Mouse (Mus musculus) neural tube, embryonic 11.5 days (tissue): ENCODE data around the gene Apof. TPM values are rescaled to one million over a fixed set of nuclear protein-coding genes. Genes with fewer than 3 reads are reported as not detected.

Experiments
- ATAC-seq: fragments of 200-750 bp; cut with Nextera tagmentation; 2 replicates; pipeline ENCODE4 v1.8.0; 2017; ENCODE audit warnings: moderate number of reproducible peaks, mild to moderate bottlenecking, moderate TSS enrichment, moderate library complexity; ENCODE audit not compliant: insufficient read depth, low FRiP score, low TSS enrichment
- DNase-seq: peaks from one replicate; pipeline ENCODE4 v3.0.0-alpha.2; 2015; ENCODE audit warnings: low spot score
- H3K27ac ChIP-seq: fragments of 300-500 bp; sonication (generic); 2 replicates; pipeline ENCODE4 v1.5.1; 2014; ENCODE audit warnings: low read depth, mild to moderate bottlenecking, low read length
- H3K27me3 ChIP-seq: fragments of 300-500 bp; sonication (generic); 2 replicates; pipeline ENCODE4 v1.6.1; 2014; ENCODE audit warnings: mild to moderate bottlenecking, low read length, mixed read lengths; ENCODE audit not compliant: control insufficient read depth, insufficient read depth
- H3K36me3 ChIP-seq: fragments of 300-500 bp; sonication (generic); 2 replicates; pipeline ENCODE4 v1.6.1; 2014; ENCODE audit warnings: mild to moderate bottlenecking, low read length, moderate library complexity, mixed read lengths; ENCODE audit not compliant: control insufficient read depth, insufficient read depth
- H3K4me1 ChIP-seq: fragments of 300-500 bp; sonication (generic); 2 replicates; pipeline ENCODE4 v1.6.1; 2014; ENCODE audit warnings: low read length, mixed read lengths; ENCODE audit not compliant: control insufficient read depth, insufficient read depth
- H3K4me2 ChIP-seq: fragments of 300-500 bp; sonication (generic); 2 replicates; pipeline ENCODE4 v1.6.1; 2014; ENCODE audit warnings: low read depth, mild to moderate bottlenecking, moderate library complexity
- H3K4me3 ChIP-seq: fragments of 300-500 bp; sonication (generic); 2 replicates; pipeline ENCODE4 v1.5.1; 2014; ENCODE audit warnings: low read depth, low read length
- H3K9ac ChIP-seq: fragments of 300-500 bp; sonication (generic); 2 replicates; pipeline ENCODE4 v1.6.1; 2014; ENCODE audit warnings: mild to moderate bottlenecking, low read length
- H3K9me3 ChIP-seq: fragments of 300-500 bp; sonication (generic); 2 replicates; pipeline ENCODE4 v1.6.1; 2016; ENCODE audit warnings: low read length; ENCODE audit not compliant: control insufficient read depth
- WGBS: fragments of 180-500 bp; shearing (Covaris S2); extraction: QIAGEN DNeasy Blood & Tissue Kit; methylation state at CpG from one replicate; pipeline ENCODE4 v1.1.7; 2014; 5-methylcytosine and 5-hydroxymethylcytosine counted together
- polyA plus RNA-seq: library from polyadenylated mRNA; unstranded; fragments of >200 nt; fragmentation: Nextera tagmentation; extraction: Ambion mirVana; gene quantifications from 2 replicates; pipeline ENCODE4 v1.2.1, GENCODE M21; 2014

The Apof gene
- polyA plus RNA-seq: not detected in 2 replicates

DNA sequence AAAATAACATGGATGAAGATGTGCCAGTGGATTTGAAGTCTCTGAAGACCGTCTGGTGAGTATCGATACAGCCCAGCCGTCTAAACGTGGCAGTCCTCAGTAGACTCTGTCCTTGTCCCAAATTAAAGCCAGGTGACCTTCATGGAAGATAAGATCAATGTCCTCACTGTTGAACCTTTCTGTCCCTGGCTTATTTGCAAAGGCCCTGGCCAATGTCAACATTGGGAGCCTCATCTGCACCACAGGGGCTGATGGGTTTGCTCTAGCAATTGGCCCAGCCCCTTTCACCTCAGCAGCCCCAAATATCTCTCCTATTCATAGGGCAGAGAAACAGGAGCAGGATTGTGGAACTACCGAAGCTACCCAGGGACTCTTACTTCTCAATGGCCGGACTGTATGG is at the start of gene Apof:
TSS of gene Apof (plus strand) at position 301 of the 400 bp plus-strand sequence.
- H3K4me2 ChIP-seq: no peak within 1 kb of the TSS
- no peak within 1 kb of the TSS for H3K9ac ChIP-seq
- no peak for DNase-seq
- H3K4me1 ChIP-seq: no peaks in the 10 kb centered on the region
- H3K27ac ChIP-seq: no peak within 1 kb of the TSS
- H3K36me3 ChIP-seq: no peaks in the 10 kb centered on the region
- ATAC-seq: no peak
- H3K27me3 ChIP-seq: no peaks in the 10 kb centered on the region
- 81% methylated on average over 6 of the region's 6 CpGs for WGBS
- no peak within 1 kb of the TSS for H3K4me3 ChIP-seq
- no peaks in the 10 kb centered on the region for H3K9me3 ChIP-seq

GRCm38 (mm10) chr10:128221533-128222286 is 46.8 kb upstream of the Apof start:
- ATAC-seq (no peak), DNase-seq (no peak)
- Histone ChIP-seq H3K36me3 (no peaks in the 10 kb centered on the region), H3K4me1 (no peaks in the 10 kb centered on the region), H3K4me3 (no peak overlapping the region), H3K9ac (0 out of 2 replicates have a peak overlapping the region, but pooled peaks have one; percentile 22), H3K9me3 (no peaks in the 10 kb centered on the region), H3K27ac (no peak overlapping the region), H3K27me3 (no peaks in the 10 kb centered on the region), H3K4me2 (no peak overlapping the region)
- 58% methylated on average over 16 of the region's 16 CpGs for WGBS

- DNase-seq (no peak), ATAC-seq (no peak)
- H3K4me1 ChIP-seq: no peaks in the 10 kb centered on the region
- 0 out of 2 replicates have a peak overlapping the region, but pooled peaks have one; percentile 20 for H3K27ac ChIP-seq
- 52% methylated on average over 5 of the region's 5 CpGs for WGBS
- H3K9me3 ChIP-seq: no peaks in the 10 kb centered on the region
- no peaks in the 10 kb centered on the region for H3K27me3 ChIP-seq
- H3K4me2 ChIP-seq: no peak overlapping the region
- no peaks in the 10 kb centered on the region for H3K36me3 ChIP-seq
- no peak overlapping the region for H3K9ac ChIP-seq
- H3K4me3 ChIP-seq: no peak overlapping the region
Observed at GRCm38 (mm10) chr10:128225064-128225463, 43.4 kb upstream of the Apof start.

DNA sequence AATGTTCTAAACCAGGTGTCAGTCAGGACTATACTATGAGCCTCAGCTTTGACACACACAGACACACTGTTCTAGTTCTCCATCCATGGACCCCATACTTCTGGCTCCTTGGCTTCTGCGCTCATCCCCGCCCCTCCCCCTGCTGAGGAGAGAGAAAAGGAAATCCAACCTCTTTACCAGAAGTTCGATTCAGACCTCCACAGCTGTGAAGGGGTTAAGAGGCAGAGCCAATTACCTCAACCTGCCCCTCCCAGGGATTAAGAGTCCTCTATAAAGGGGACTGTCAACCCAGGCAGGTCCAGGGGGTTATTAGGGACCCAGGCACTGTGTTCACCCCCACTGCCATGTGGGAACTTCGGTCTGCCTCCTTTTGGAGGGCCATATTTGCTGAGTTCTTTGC is 42.9 kb upstream of the Apof start, which contains the start of gene Mip:
TSS of gene Mip (plus strand) at position 301 of the 400 bp plus-strand sequence.
- Histone ChIP-seq H3K4me2 (no peak within 1 kb of the TSS), H3K9me3 (no peaks in the 10 kb centered on the region), H3K4me1 (no peaks in the 10 kb centered on the region), H3K27ac (0 out of 2 replicates have a peak within 1 kb of the TSS, but pooled peaks have one; percentile 20), H3K4me3 (no peak within 1 kb of the TSS), H3K9ac (no peak within 1 kb of the TSS), H3K36me3 (no peaks in the 10 kb centered on the region), H3K27me3 (no peaks in the 10 kb centered on the region)
- no peak for ATAC-seq
- WGBS: 38% methylated on average over 4 of the region's 4 CpGs
- no peak for DNase-seq

DNA sequence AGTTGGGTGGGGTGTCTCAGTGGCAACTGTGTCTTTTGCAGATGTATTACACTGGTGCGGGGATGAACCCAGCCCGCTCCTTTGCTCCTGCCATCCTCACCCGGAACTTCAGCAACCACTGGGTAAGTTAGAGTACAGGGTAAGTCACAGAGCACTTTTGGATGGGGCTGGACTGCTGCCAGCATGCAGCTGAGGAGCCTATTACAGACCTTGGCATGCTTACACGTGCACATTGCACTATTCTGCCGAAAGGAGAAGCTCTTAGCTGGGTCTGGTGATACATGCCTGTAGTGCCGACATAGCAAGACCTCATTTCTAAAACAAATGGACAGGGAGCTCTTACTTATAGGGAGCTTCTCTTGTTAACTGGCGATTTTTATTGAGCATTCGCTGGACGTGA is 40.9 kb upstream of the Apof start:
- WGBS: 87% methylated on average over 9 of the region's 9 CpGs
- Histone ChIP-seq H3K36me3 (no peaks in the 10 kb centered on the region), H3K27me3 (no peaks in the 10 kb centered on the region), H3K27ac (no peak overlapping the region), H3K4me2 (no peak overlapping the region), H3K4me1 (peaks cover 5% of the 10 kb centered on the region; the same call in 1 of the 2 replicates), H3K9me3 (no peaks in the 10 kb centered on the region), H3K4me3 (no peak overlapping the region), H3K9ac (no peak overlapping the region)
- DNase-seq (no peak), ATAC-seq (no peak)

DNA sequence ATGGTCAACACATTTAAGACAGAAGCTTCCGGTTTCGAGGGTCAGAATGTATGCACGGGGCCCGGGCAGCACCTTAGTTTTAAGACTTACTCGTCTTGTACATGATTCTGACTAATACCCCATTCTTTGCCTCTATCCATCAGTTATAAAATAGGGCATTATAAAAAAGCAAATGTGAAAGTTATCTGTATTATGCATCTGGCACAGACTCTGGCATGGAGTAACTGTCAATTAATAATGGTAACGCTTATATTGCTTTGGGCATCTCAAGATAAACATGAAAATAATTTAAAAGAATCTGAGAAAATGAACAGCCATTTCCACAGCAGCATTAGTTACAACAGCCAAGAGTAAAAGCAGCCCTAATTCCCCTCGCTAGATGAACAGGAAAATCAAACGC is 40.5 kb upstream of the Apof start:
- H3K9ac ChIP-seq: no peak overlapping the region
- peaks cover 5% of the 10 kb centered on the region; the same call in 1 of the 2 replicates for H3K4me1 ChIP-seq
- H3K27me3 ChIP-seq: no peaks in the 10 kb centered on the region
- H3K4me3 ChIP-seq: no peak overlapping the region
- WGBS: 94% methylated on average over 8 of the region's 8 CpGs
- no peak for DNase-seq
- H3K9me3 ChIP-seq: no peaks in the 10 kb centered on the region
- ATAC-seq: no peak
- H3K4me2 ChIP-seq: no peak overlapping the region
- H3K36me3 ChIP-seq: no peaks in the 10 kb centered on the region
- no peak overlapping the region for H3K27ac ChIP-seq

DNA sequence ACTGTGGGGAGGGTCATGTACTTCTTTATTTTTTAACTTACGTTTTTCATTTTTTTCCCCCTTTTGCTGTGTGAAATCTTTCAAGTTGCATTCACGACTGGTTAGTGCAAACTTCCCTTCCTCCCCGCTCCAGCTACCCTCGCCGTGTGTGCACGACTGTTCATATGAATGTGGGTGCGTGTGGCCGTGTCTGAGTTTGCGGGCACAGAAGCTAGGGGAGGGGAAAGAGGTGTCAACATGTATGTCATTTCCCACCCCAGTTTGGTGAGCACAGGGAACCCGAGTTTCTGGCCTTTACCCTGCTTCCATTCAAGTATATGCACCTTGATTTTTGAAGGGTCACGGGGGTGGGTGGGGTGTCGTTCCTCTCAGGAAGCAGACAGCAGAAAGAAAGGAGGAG is 37.9 kb upstream of the Apof start:
- 81% methylated on average over 12 of the region's 12 CpGs for WGBS
- Histone ChIP-seq H3K36me3 (no peaks in the 10 kb centered on the region), H3K27me3 (no peaks in the 10 kb centered on the region), H3K9ac (no peak overlapping the region), H3K4me1 (peaks cover 5% of the 10 kb centered on the region; the same call in 1 of the 2 replicates), H3K4me3 (no peak overlapping the region), H3K4me2 (no peak overlapping the region), H3K9me3 (no peaks in the 10 kb centered on the region), H3K27ac (no peak overlapping the region)
- ATAC-seq: no peak
- DNase-seq: no peak

DNA sequence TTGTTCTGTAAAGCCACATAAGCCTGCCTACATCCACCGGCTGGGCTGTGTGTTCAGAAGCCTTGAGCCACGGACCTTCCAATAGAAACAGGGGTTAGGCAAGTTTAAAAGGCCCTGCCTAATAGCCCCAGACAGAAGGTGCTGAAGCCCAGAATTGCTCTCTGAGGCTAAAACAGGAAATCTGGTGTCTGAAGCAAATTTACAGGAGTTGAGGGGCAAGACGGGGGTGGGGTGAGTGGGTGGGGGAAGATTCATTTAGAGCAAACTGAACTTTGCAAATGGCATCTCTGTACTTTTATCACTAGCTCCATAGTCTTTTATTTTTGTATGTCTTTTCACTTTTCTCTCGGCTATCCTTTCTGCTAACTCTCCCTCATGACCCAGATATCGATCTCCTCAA is 37.3 kb upstream of the Apof start:
- ATAC-seq (no peak), DNase-seq (no peak)
- Histone ChIP-seq H3K4me2 (peak overlapping the region; percentile 71), H3K9me3 (no peaks in the 10 kb centered on the region), H3K9ac (peak overlapping the region; percentile 80; the same call in 1 of the 2 replicates), H3K36me3 (no peaks in the 10 kb centered on the region), H3K27me3 (no peaks in the 10 kb centered on the region), H3K27ac (no peak overlapping the region), H3K4me3 (peak overlapping the region; percentile 73), H3K4me1 (peaks cover 5% of the 10 kb centered on the region; the same call in 1 of the 2 replicates)
- WGBS: 13% methylated on average over 5 of the region's 5 CpGs
